Mouse (Mus musculus): Measurements from ENCODE around the gene Det1. TPM values are rescaled to one million over a fixed set of nuclear protein-coding genes. Genes with fewer than 3 reads are reported as not detected.
A peak's percentile ranks its signal among the peaks of the same experiment; 100 is the strongest.

Gene Det1
- total and polyA plus RNA-seq, 3 experiments, result 15.8 to 16.8 TPM; not detected in 1

DNA sequence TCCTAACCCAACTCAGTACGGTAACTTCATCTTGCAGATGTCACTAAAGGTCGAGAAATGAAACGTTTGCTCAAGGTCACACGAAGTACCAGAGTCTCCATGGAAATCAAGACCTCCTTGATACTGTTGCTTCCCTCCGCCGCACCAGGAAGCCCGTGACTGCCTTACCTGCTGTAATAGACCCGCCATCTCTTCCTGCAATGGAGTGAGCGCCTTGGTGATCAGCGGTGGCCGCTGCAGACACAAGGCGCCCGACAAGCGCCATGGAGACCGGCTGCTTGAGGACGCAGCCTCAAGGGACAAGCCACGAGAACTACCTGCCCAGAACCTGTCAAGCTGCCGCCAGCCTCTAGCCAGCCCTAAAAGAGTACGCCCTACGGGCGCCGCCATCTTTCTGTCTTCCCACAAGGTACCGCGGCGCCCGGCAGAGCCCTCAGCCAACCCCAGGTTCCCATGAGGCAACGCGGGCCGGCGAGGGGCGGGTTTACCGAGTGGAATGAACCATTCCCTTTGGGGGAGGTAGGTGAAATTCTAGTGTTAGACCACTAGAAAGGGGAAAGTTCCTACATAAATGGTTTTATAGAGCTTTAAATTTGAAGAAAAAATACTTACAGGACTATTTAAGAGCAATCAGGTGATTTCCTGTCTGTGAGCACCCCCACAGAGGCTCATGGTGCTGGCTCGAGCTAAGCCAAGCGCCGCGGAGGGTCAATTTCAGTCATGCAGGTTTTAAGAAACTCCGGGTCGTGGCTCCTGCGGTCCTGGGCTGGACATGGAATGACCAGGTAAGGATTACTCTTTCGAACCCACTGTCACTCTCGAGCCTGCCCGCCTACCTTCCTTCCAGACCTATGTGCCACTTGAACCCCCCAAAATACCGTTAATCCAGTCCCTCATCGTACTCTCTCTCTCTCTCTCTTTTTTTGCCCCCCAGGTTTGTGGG is 64.2 kb downstream of the Det1 start, which contains the start of the genes Mrps11 and Mrpl46:
Gene Mrps11, plus strand, starts transcription at position 481 of the 943 bp plus-strand sequence.
Gene Mrpl46, minus strand, starts transcription at position 893 of the 943 bp plus-strand sequence.
- Histone ChIP-seq H3K4me3 (ENCODE audit: control insufficient read depth in 1 of 2, insufficient read depth in 1 of 2, low read depth in 2 of 2, low read length in 2 of 2) (peak within 1 kb of the TSS; percentile 71 to 81), H3K36me3 (ENCODE audit: control insufficient read depth in 1 of 2, insufficient read depth in 2 of 2, low read length in 2 of 2) (peaks cover 2 to 8% of the 10 kb centered on the region in 2 experiments; a peak in 3 of 4 replicates), H3K9ac (ENCODE audit: control insufficient read depth, low read depth, low read length, poor library complexity, severe bottlenecking) (peak within 1 kb of the TSS; percentile 83), H3K9me3 (replicated peaks; ENCODE audit: insufficient read depth, low read length) (no peaks in the 10 kb centered on the region), H3K27me3 (ENCODE audit: control insufficient read depth in 1 of 2, insufficient read depth in 2 of 2, low read length in 2 of 2) (no peaks in the 10 kb centered on the region), H3K79me2 (ENCODE audit: control insufficient read depth, insufficient read depth, low read length, poor library complexity) (peaks cover 16% of the 10 kb centered on the region), H3K4me1 (ENCODE audit: control insufficient read depth in 1 of 2, insufficient read depth in 2 of 2, low read length in 2 of 2) (no peaks in the 10 kb centered on the region; a peak in 2 of 4 replicates), H3K27ac (ENCODE audit: control insufficient read depth, low read depth, low read length) (peak within 1 kb of the TSS; percentile 75)
- DNase-seq (ENCODE audit: low read depth, low spot score), result peak; percentile 91
- TF ChIP-seq MAZ (IDR thresholded peaks at IDR 0.05; ENCODE audit: low read depth, low read length), result no peak
- peak; percentile 82 for TF ChIP-seq KAT2A (conservative IDR thresholded peaks at IDR 0.05; ENCODE audit: low read depth, low read length)
- peak; percentile 81 for TF ChIP-seq TBP (IDR thresholded peaks at IDR 0.05; ENCODE audit: low read depth, low read length)
- peak; percentile 90 for TF ChIP-seq MXI1 (IDR thresholded peaks at IDR 0.05; ENCODE audit: low read depth, low read length)
- TF ChIP-seq POLR2A (IDR thresholded peaks at IDR 0.05; ENCODE audit: control insufficient read depth in 1 of 2, insufficient read depth in 1 of 2, low read depth in 1 of 2, low read length in 2 of 2, poor library complexity in 1 of 2), result peak; percentile 51 to 90
- no peak for TF ChIP-seq ZC3H11A (IDR thresholded peaks at IDR 0.05; ENCODE audit: low read depth, low read length)
- TF ChIP-seq HCFC1 (IDR thresholded peaks at IDR 0.05; ENCODE audit: low read depth, low read length), result peak; percentile 95
- TF ChIP-seq USF2 (IDR thresholded peaks at IDR 0.05; ENCODE audit: borderline replicate concordance in 1 of 2, insufficient read depth in 1 of 2, low read depth in 1 of 2, low read length in 2 of 2), result no peak
- TF ChIP-seq NELFE (IDR thresholded peaks at IDR 0.05; ENCODE audit: low read depth, low read length), result peak; percentile 67
- peak; percentile 100 for TF ChIP-seq CHD1 (IDR thresholded peaks at IDR 0.05; ENCODE audit: low read depth, low read length)
- TF ChIP-seq POLR2AphosphoS2 (IDR thresholded peaks at IDR 0.05; ENCODE audit: low read length), result no peak
- 0 out of 2 replicates have a peak, but pooled peaks have one; percentile 30 for TF ChIP-seq BHLHE40 (IDR thresholded peaks at IDR 0.05; ENCODE audit: borderline replicate concordance, low read depth, low read length)
- 0 out of 4 replicates have a peak, but pooled peaks of 1 of the 2 experiments have one; percentile 14 for TF ChIP-seq EP300 (IDR thresholded peaks at IDR 0.05; ENCODE audit: low read depth in 1 of 2, low read length in 2 of 2)
- peak; percentile 56 for TF ChIP-seq ELF1 (IDR thresholded peaks at IDR 0.05; ENCODE audit: low read depth, low read length)
- TF ChIP-seq MAX (IDR thresholded peaks at IDR 0.05; ENCODE audit: low read length), result peak; percentile 75
- TF ChIP-seq MYC (IDR thresholded peaks at IDR 0.05; ENCODE audit: low read depth, low read length), result peak; percentile 66; the same call in 1 of the 2 replicates
- TF ChIP-seq CTCF (IDR thresholded peaks at IDR 0.05 in 2 of 3, conservative IDR thresholded peaks at IDR 0.05 in 1 of 3; ENCODE audit: control insufficient read depth in 1 of 3, insufficient read depth in 1 of 3, low read depth in 2 of 3, low read length in 3 of 3, poor library complexity in 1 of 3, severe bottlenecking in 1 of 3), result no peak
- peak; percentile 91 for TF ChIP-seq SIN3A (IDR thresholded peaks at IDR 0.05; ENCODE audit: low read length)
- TF ChIP-seq ZMIZ1 (IDR thresholded peaks at IDR 0.05; ENCODE audit: low read depth, low read length), result 0 out of 2 replicates have a peak, but pooled peaks have one; percentile 53
- TF ChIP-seq TCF12 (IDR thresholded peaks at IDR 0.05; ENCODE audit: low read depth, low read length), result peak; percentile 55

All from MEL (cell line).